Mouse (Mus musculus) E14TG2a.4 (cell line): Measurements from ENCODE around the gene Pcolce2.

Source experiments
- CTCF ChIP-seq: conservative IDR thresholded peaks from 2 replicates; pipeline ENCODE4 v1.5.1; 2014; ENCODE audit warnings: low read length
- NANOG ChIP-seq: IDR thresholded peaks from 2 replicates; pipeline ENCODE4 v1.6.1; 2014; ENCODE audit warnings: borderline replicate concordance, low read length, mixed read lengths
- POU5F1 ChIP-seq: IDR thresholded peaks from 2 replicates; pipeline ENCODE4 v1.6.1; 2014; ENCODE audit warnings: low read length, borderline replicate concordance

DNA sequence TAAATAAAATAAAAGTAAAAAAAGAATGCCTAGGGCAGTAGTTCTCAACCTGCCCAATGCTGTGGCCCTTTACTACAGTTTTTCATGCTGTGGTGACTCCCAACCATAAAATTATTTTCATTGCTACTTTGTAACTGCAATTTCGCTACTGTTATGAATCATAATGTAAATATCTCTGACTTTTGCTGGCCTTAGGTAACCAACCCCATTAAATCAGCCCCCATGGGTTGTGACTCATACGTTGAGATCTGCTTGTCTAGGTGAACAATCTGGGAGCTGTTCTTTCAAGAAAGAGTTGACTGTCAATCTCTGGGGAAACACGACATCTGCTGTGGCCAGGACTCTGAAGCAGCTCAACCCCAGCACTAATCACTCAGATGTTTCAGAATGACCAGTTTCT is 13.3 kb upstream of the Pcolce2 start:
- TF ChIP-seq CTCF (no peak), NANOG (no peak), POU5F1 (no peak)
